Mouse (Mus musculus): ENCODE measurements at regions not wholly inside any gene's neighbourhood (a gene's known extent, or its start where the extent isn't known, plus 50 kb on each side); places are given as distances from the start of the nearest gene placed in this dataset.

- TF ChIP-seq CTCF (conservative IDR thresholded peaks at IDR 0.05; ENCODE audit: low read length), result no peak
- TF ChIP-seq POU5F1 (IDR thresholded peaks at IDR 0.05; ENCODE audit: borderline replicate concordance, low read length), result no peak
These were observed 255.0 kb downstream of the Dmrt2 start for GRCm38 (mm10) chr19:25927220-25927619.
